Mouse (Mus musculus) cortical plate, adult 2 months (tissue): Measurements from ENCODE around the gene Chst15.

ENCODE experiments used
- CTCF ChIP-seq: fragments of 200-500 bp; IDR thresholded peaks from 2 replicates; pipeline ENCODE4 v1.5.1; 2011; ENCODE audit warnings: mild to moderate bottlenecking, control low read depth, low read length; ENCODE audit not compliant: insufficient read depth; ENCODE audit errors: extremely low read depth
- POLR2A ChIP-seq: fragments of 200-500 bp; IDR thresholded peaks from 2 replicates; pipeline ENCODE4 v1.6.1; 2011; ENCODE audit warnings: mild to moderate bottlenecking, low read length, control low read depth; ENCODE audit not compliant: insufficient read depth; ENCODE audit errors: extremely low read depth

DNA sequence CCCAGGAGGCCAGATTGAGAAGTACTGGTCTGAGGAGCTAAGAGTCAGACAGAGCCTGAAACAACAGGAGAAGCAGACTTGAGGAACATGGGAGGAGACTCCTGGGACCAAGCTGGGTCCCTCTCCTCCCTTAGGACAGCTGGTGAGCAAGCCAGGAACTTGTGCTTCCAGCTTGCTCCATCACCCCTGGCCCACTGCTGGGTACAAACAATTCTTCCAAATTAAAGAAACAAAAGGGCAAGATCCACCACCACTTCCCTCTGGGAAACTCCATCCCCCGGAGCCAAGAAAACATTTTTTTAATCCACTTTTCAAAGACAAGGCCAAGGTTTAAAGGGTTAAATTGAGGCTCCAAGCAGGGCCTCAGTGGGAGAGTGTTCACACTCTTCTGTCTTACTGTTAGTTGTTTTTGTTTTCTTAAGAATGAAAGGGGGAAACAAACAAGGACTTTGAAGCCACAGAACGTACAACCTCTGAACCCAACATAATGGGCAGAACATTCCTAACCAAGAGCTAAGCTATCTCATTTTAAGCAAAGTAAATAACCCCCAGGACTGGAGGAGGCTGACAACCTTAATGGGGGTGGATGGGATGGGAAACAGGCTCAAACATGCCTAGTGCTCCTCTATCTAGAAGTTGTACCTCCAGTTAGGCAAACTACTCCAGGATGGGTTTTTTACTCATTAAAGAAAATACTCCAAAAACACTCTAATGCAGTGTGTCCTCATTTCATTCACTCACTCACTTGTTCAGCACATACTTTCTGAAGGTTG lies 43.1 kb downstream of the Chst15 start:
- TF ChIP-seq POLR2A: no peak
- TF ChIP-seq CTCF: no peak
